Mouse (Mus musculus): ENCODE data around the gene 2310057N15Rik. TPM values are rescaled to one million over a fixed set of nuclear protein-coding genes. Genes with fewer than 3 reads are reported as not detected.

Gene 2310057N15Rik
- polyA plus RNA-seq, 1 experiment from 2014 or later = not detected

GRCm38 (mm10) chr16:88747943-88748342 is 26.1 kb downstream of the 2310057N15Rik start:
- Histone ChIP-seq H3K36me3 (ENCODE audit: control insufficient read depth, insufficient read depth, low read length) (no peaks in the 10 kb centered on the region), H3K27ac (replicated peaks in 1 of 2; ENCODE audit: control insufficient read depth in 1 of 2, insufficient read depth in 1 of 2, low read depth in 2 of 2, low read length in 2 of 2) (no peak overlapping the region), H3K4me2 (ENCODE audit: low read length) (no peak overlapping the region), H3K4me1 (ENCODE audit: control insufficient read depth in 2 of 2, insufficient read depth in 2 of 2, low read length in 2 of 2) (no peaks in the 10 kb centered on the region), H3K27me3 (ENCODE audit: control insufficient read depth, insufficient read depth, low read length) (no peaks in the 10 kb centered on the region), H3K9me3 (ENCODE audit: control insufficient read depth, low read length) (no peaks in the 10 kb centered on the region), H3K4me3 (ENCODE audit: control insufficient read depth in 1 of 2, insufficient read depth in 1 of 2, low read depth in 1 of 2, low read length in 2 of 2) (no peak overlapping the region), H3K9ac (ENCODE audit: low read length) (no peak overlapping the region)
- WGBS = 63% methylated on average over 4 of the region's 4 CpGs
- no peak for ATAC-seq (ENCODE audit: insufficient number of reproducible peaks, insufficient read depth, low FRiP score, low read depth)

DNA sequence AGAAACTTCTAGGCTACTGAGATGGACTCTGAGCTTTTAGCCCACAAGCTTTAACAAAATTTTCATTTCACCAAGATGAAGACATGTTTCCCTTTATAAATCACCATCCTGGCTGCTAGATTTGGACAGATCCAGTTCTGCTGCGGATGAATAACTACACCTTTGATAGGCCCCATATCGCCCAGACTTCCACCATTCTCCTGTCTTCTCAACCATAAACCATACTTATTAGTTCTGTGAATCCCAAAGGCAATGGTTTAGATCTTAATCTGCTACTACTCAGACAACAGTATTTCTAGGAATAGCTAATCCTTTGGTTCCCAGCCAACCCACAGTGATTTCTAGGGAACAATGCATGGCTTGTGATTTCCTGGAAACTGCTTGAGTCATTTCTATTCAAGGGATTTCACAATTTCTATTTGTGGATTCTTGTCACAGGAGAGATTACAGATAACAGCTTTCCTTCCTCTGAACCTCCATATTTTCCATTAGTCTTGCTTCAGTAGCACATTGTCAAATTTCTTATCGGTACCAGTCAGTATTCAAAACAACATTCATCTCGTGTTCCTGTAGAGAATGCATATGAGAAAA is 29.2 kb downstream of the 2310057N15Rik start:
- Histone ChIP-seq H3K36me3 (ENCODE audit: control insufficient read depth, insufficient read depth, low read length) (no peaks in the 10 kb centered on the region), H3K9ac (ENCODE audit: low read length) (no peak overlapping the region), H3K27ac (replicated peaks in 1 of 2; ENCODE audit: control insufficient read depth in 1 of 2, insufficient read depth in 1 of 2, low read depth in 2 of 2, low read length in 2 of 2) (no peak overlapping the region), H3K4me3 (ENCODE audit: control insufficient read depth in 1 of 2, insufficient read depth in 1 of 2, low read depth in 1 of 2, low read length in 2 of 2) (no peak overlapping the region), H3K9me3 (ENCODE audit: control insufficient read depth, low read length) (no peaks in the 10 kb centered on the region), H3K4me2 (ENCODE audit: low read length) (no peak overlapping the region), H3K27me3 (ENCODE audit: control insufficient read depth, insufficient read depth, low read length) (no peaks in the 10 kb centered on the region), H3K4me1 (ENCODE audit: control insufficient read depth in 2 of 2, insufficient read depth in 2 of 2, low read length in 2 of 2) (no peaks in the 10 kb centered on the region)
- no peak for ATAC-seq (ENCODE audit: insufficient number of reproducible peaks, insufficient read depth, low FRiP score, low read depth)
- WGBS = 65% methylated on average over 4 of the region's 4 CpGs

GRCm38 (mm10) chr16:88735391-88735790 is 38.6 kb downstream of the 2310057N15Rik start:
- H3K9me3 ChIP-seq (ENCODE audit: control insufficient read depth, low read length) = no peaks in the 10 kb centered on the region
- no peaks in the 10 kb centered on the region for H3K36me3 ChIP-seq (ENCODE audit: control insufficient read depth, insufficient read depth, low read length)
- WGBS = 44% methylated on average over 2 of the region's 2 CpGs
- no peak for ATAC-seq (ENCODE audit: insufficient number of reproducible peaks, insufficient read depth, low FRiP score, low read depth)
- H3K4me1 ChIP-seq (ENCODE audit: control insufficient read depth in 2 of 2, insufficient read depth in 2 of 2, low read length in 2 of 2) = no peaks in the 10 kb centered on the region
- H3K4me3 ChIP-seq (ENCODE audit: control insufficient read depth in 1 of 2, insufficient read depth in 1 of 2, low read depth in 1 of 2, low read length in 2 of 2) = no peak overlapping the region
- H3K9ac ChIP-seq (ENCODE audit: low read length) = no peak overlapping the region
- no peak overlapping the region for H3K27ac ChIP-seq (replicated peaks in 1 of 2; ENCODE audit: control insufficient read depth in 1 of 2, insufficient read depth in 1 of 2, low read depth in 2 of 2, low read length in 2 of 2)
- no peaks in the 10 kb centered on the region for H3K27me3 ChIP-seq (ENCODE audit: control insufficient read depth, insufficient read depth, low read length)
- H3K4me2 ChIP-seq (ENCODE audit: low read length) = no peak overlapping the region

- H3K4me3 ChIP-seq (ENCODE audit: control insufficient read depth in 1 of 2, insufficient read depth in 1 of 2, low read depth in 1 of 2, low read length in 2 of 2) = no peak within 1 kb of the TSS
- H3K4me2 ChIP-seq (ENCODE audit: low read length) = no peak within 1 kb of the TSS
- H3K27me3 ChIP-seq (ENCODE audit: control insufficient read depth, insufficient read depth, low read length) = no peaks in the 10 kb centered on the region
- ATAC-seq (ENCODE audit: insufficient number of reproducible peaks, insufficient read depth, low FRiP score, low read depth) = no peak
- 66% methylated on average over 4 of the region's 4 CpGs for WGBS
- H3K9me3 ChIP-seq (ENCODE audit: control insufficient read depth, low read length) = no peaks in the 10 kb centered on the region
- H3K9ac ChIP-seq (ENCODE audit: low read length) = no peak within 1 kb of the TSS
- H3K36me3 ChIP-seq (ENCODE audit: control insufficient read depth, insufficient read depth, low read length) = no peaks in the 10 kb centered on the region
- no peak within 1 kb of the TSS for H3K27ac ChIP-seq (replicated peaks in 1 of 2; ENCODE audit: control insufficient read depth in 1 of 2, insufficient read depth in 1 of 2, low read depth in 2 of 2, low read length in 2 of 2)
- no peaks in the 10 kb centered on the region for H3K4me1 ChIP-seq (ENCODE audit: control insufficient read depth in 2 of 2, insufficient read depth in 2 of 2, low read length in 2 of 2)
Observed at GRCm38 (mm10) chr16:88728812-88729275, 45.2 kb downstream of the 2310057N15Rik start, which contains the start of gene Krtap13-1. Gene Krtap13-1 (plus strand): TSS chr16:88728862.

Other genes with a start within 250 kb of the 2310057N15Rik start
- gene Cldn8, start 211.0 kb downstream of the 2310057N15Rik start, polyA plus RNA-seq (2014; fragmentation: Nextera tagmentation; extraction: Ambion mirVana) = 0.08 TPM in 1 of 2 replicates, not detected in the other
- gene Krtap24-1, start 161.9 kb downstream of the 2310057N15Rik start, polyA plus RNA-seq (2014; fragmentation: Nextera tagmentation; extraction: Ambion mirVana) = not detected in 2 replicates
- not detected in 2 replicates for gene 2310079G19Rik, start 146.5 kb downstream of the 2310057N15Rik start, polyA plus RNA-seq (2014; fragmentation: Nextera tagmentation; extraction: Ambion mirVana)
- not detected in 2 replicates for gene Krtap26-1, start 126.4 kb downstream of the 2310057N15Rik start, polyA plus RNA-seq (2014; fragmentation: Nextera tagmentation; extraction: Ambion mirVana)
- gene Krtap27-1, start 102.5 kb downstream of the 2310057N15Rik start, polyA plus RNA-seq (2014; fragmentation: Nextera tagmentation; extraction: Ambion mirVana) = not detected in 2 replicates
- not detected in 2 replicates for gene 2310061N02Rik, start 66.2 kb downstream of the 2310057N15Rik start, polyA plus RNA-seq (2014; fragmentation: Nextera tagmentation; extraction: Ambion mirVana)
- not detected in 2 replicates for gene Krtap13-1, start 45.3 kb downstream of the 2310057N15Rik start, polyA plus RNA-seq (2014; fragmentation: Nextera tagmentation; extraction: Ambion mirVana)
- gene Krtap13, start 22.6 kb downstream of the 2310057N15Rik start, polyA plus RNA-seq (2014; fragmentation: Nextera tagmentation; extraction: Ambion mirVana) = not detected in 2 replicates
- gene 2310034C09Rik, start 15.4 kb downstream of the 2310057N15Rik start, polyA plus RNA-seq (2014; fragmentation: Nextera tagmentation; extraction: Ambion mirVana) = not detected in 2 replicates
- not detected in 2 replicates for gene Gm5965, start 3.7 kb upstream of the 2310057N15Rik start, polyA plus RNA-seq (2014; fragmentation: Nextera tagmentation; extraction: Ambion mirVana)
- not detected in 2 replicates for gene Gm20741, start 38.0 kb upstream of the 2310057N15Rik start, polyA plus RNA-seq (2014; fragmentation: Nextera tagmentation; extraction: Ambion mirVana)
- not detected in 2 replicates for gene Krtap15, start 46.0 kb upstream of the 2310057N15Rik start, polyA plus RNA-seq (2014; fragmentation: Nextera tagmentation; extraction: Ambion mirVana)
- gene Krtap14, start 51.9 kb upstream of the 2310057N15Rik start, polyA plus RNA-seq (2014; fragmentation: Nextera tagmentation; extraction: Ambion mirVana) = not detected in 2 replicates
- not detected in 2 replicates for gene Krtap19-1, start 95.2 kb upstream of the 2310057N15Rik start, polyA plus RNA-seq (2014; fragmentation: Nextera tagmentation; extraction: Ambion mirVana)
- gene Krtap19-2, start 100.1 kb upstream of the 2310057N15Rik start, polyA plus RNA-seq (2014; fragmentation: Nextera tagmentation; extraction: Ambion mirVana) = not detected in 2 replicates
- gene Krtap19-3, start 103.8 kb upstream of the 2310057N15Rik start, polyA plus RNA-seq (2014; fragmentation: Nextera tagmentation; extraction: Ambion mirVana) = not detected in 2 replicates
- not detected in 2 replicates for gene Krtap19-4, start 110.9 kb upstream of the 2310057N15Rik start, polyA plus RNA-seq (2014; fragmentation: Nextera tagmentation; extraction: Ambion mirVana)
- not detected in 2 replicates for gene Krtap19-5, start 122.3 kb upstream of the 2310057N15Rik start, polyA plus RNA-seq (2014; fragmentation: Nextera tagmentation; extraction: Ambion mirVana)
- not detected in 2 replicates for gene Krtap19-9b, start 158.1 kb upstream of the 2310057N15Rik start, polyA plus RNA-seq (2014; fragmentation: Nextera tagmentation; extraction: Ambion mirVana)
- gene Krtap16-3, start 188.7 kb upstream of the 2310057N15Rik start, polyA plus RNA-seq (2014; fragmentation: Nextera tagmentation; extraction: Ambion mirVana) = not detected in 2 replicates
- not detected in 2 replicates for gene Krtap22-2, start 236.6 kb upstream of the 2310057N15Rik start, polyA plus RNA-seq (2014; fragmentation: Nextera tagmentation; extraction: Ambion mirVana)
- not detected in 2 replicates for gene Gm10229, start 241.1 kb upstream of the 2310057N15Rik start, polyA plus RNA-seq (2014; fragmentation: Nextera tagmentation; extraction: Ambion mirVana)

All from heart, embryonic 14.5 days (tissue).